Mouse (Mus musculus): Measurements from ENCODE around the gene Trim68. TPM values are rescaled to one million over a fixed set of nuclear protein-coding genes. Genes with fewer than 3 reads are reported as not detected.
"Not testable (repeated sequence)": the region's sequence is repeated elsewhere in the genome, so short reads cannot be mapped to it uniquely, and the experiment has no call there.

The Trim68 gene
- 1 to 10 TPM; 3.0 to 4.6 TPM for total RNA-seq (2021)
- long read RNA-seq, experiment 1, partial matches to known transcripts = 0 of 3 reads
- long read RNA-seq, experiment 1, other reads (novel, unspliced or antisense) = 1 of 3 reads
- long read RNA-seq, experiment 2, partial matches to known transcripts = 1 of 6 reads
- long read RNA-seq, experiment 2, other reads (novel, unspliced or antisense) = 2 of 6 reads

DNA sequence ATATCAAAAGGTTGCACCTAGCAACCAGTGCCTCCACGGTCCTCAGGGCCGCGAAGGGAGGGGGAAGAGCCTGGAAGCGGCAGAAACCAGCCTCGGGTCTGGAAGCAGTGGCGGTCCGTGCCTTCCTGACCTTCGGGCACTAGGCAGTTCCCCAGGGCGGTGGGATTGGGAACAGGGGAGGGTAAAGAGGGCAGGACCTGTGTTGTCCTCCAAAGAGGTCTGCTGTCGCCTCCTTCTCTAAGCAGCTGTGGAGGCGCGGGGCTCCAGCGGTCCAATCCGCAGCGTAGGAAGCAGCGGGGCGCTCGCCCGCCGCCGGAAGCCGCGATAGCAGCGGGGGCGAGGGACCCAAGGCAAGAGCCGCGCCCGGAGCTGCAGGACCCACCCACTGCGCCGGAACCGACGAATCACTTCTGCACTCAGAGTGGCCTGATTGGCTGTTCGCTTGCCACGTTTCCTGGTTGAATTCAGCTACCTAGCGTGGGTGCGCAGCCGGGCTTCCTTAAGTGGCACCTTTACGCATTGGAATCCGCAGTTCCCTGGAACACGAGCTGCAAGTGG, at the start of gene Trim68:
Gene Trim68 (minus strand): TSS at position 384 of the 558 bp plus-strand sequence.
- DNase-seq (ENCODE audit: low spot score in 2 of 2) = peak; percentile 88 to 94

DNA sequence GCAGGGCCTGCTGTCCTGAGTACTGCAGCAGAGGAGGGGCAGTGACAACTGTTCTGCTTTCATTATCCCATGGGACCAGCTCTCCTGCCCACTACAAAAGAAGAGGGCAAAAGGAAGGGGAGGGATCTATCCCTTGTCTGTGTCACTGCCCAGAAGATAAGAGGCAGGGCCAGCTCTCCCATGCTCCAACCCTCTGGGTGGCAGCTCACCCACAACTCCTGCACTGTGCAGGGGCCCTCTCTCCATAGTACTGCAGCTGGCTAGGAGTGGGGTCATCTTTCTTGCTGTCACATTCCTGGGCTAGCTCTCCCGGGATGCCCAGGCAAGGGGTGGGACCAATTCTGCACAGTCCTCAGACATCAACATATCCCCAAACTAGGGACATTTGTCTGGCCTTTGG, 46.7 kb upstream of the Trim68 start:
- no peak for DNase-seq (ENCODE audit: low spot score in 2 of 2)

GRCm38 (mm10) chr7:102727391-102727790, 40.3 kb upstream of the Trim68 start, which contains the start of gene Olfr559:
Gene Olfr559, minus strand, starts transcription at chr7:102727491.
- no peak for DNase-seq (ENCODE audit: low spot score in 2 of 2)

DNA sequence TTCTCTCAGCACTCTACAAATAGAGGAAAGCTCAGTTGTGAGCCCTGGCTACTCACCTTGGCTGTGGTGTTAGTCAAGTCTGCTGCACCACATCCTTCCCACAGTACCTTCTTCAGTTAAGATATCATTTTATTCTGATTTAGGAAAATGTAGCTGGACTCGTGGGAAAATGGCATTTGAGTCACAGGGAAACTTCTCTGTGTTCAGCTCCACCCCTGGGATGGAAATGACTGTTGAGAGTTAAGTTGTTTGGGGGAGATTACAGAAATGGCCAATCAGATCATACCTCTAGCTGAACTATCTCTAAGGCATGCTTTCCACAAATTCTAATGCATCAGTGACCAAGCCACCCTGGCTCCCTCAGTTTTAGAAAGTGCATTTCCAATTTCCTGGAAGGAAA, 31.8 kb upstream of the Trim68 start, which contains the start of gene Olfr33:
Gene Olfr33 (minus strand): TSS at position 101 of the 400 bp plus-strand sequence.
- DNase-seq (ENCODE audit: low spot score in 2 of 2) = no peak

DNA sequence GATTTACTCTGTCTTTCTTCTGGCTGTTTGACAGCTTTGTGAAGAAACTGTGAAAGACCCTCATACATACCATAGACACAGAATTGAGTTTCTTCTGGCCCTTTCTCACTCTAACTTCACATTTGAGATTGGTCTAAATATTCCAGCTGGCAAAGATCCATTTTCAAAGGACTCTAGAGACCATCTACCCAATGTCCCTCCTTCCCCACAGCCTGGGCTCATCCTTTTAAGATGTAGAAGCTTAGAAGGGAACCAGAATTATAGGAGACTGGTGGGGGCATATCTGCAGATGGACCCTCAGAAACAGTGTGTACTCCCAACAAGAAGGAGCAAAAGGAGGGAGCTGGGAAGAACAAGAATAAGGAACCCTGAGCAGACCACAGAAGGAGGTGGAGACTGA, 14.8 kb upstream of the Trim68 start, which contains the start of gene Olfr558:
Gene Olfr558 (plus strand): TSS at position 301 of the 400 bp plus-strand sequence.
- no peak for DNase-seq (ENCODE audit: low spot score in 2 of 2)

GRCm38 (mm10) chr7:102698461-102698860, 11.3 kb upstream of the Trim68 start:
- DNase-seq (ENCODE audit: low spot score in 2 of 2) = no peak

DNA sequence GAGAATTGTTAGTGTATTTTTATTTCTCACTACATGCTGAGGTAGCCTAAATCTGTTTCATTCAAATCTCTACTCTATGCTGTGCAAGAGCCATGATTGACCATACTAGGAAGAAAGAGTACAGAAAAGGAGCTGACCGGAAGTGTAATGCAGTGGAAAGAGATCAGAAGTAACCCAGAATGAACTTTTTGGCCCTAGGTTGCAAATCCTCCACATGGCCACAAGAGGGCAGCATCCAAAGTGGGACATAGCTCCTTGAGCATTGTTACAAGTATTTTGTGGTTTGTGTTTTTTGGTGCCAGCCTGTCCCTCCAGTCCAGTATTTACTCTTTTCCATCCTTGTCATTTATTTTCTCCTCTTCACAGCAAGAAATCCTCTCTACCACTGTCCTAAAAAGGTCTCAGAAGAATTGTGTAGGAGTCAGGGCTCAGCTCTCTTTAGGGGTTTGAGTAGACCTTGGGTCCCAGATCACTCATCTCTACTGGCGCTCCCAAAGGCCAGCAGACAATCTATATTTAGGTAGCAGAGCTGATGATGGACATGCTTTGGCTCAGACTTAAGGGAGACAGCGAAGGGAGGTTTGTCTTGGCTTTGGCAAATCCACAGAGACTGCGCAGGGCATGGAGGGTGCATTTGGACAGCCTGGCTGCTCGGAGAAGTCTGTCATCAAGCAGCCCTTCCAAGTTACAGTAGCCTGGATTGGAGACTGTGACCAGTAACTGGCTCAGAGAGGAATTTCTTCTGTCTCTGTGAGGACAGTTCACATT, 8.4 kb upstream of the Trim68 start, which contains the start of gene Olfr557:
Gene Olfr557 (plus strand): TSS at position 553 of the 768 bp plus-strand sequence.
- DNase-seq (ENCODE audit: low spot score in 2 of 2) = peak; percentile 19 to 46

DNA sequence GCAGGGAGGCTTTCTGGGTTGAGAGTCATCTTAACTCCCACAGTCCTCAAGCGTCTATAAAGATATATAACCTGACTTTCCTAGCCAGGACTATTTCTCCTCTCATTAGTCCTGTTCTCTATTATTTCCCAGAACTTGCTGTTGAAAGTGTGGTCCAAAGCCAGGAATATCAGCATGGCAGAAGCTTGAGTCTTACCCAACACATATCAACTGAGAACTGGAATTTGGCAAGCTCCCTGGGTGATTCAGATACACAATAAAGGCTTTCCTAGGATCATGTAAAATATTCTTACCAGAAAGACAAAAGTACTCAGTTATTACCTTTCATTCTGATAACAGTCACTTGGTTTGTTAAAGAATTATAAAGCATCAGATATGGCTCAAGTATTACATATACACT, 5.2 kb downstream of the Trim68 start:
- DNase-seq (ENCODE audit: low spot score in 2 of 2) = no peak

DNA sequence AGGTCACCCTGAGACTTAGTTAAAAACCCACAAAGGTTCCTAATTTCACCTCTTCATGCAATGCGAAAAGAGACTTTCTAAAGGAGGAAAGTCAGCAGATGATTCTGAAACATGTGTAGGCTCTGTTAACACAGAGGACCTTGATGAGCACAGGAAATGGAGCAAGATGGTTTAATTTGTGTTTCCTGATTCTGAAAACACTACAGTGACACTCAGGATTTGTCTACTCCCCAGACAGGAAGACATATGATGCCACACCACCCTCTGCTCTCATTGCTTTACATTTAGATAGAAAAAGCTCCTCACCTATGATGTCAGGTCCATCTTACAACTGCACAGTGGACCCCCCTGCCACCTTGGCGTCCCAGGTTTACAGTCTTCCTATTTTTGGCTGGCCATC, 10.9 kb downstream of the Trim68 start:
- DNase-seq (ENCODE audit: low spot score in 2 of 2) = no peak

- DNase-seq (ENCODE audit: low spot score in 2 of 2) = no peak
Measured at GRCm38 (mm10) chr7:102665378-102665777, 21.7 kb downstream of the Trim68 start.

DNA sequence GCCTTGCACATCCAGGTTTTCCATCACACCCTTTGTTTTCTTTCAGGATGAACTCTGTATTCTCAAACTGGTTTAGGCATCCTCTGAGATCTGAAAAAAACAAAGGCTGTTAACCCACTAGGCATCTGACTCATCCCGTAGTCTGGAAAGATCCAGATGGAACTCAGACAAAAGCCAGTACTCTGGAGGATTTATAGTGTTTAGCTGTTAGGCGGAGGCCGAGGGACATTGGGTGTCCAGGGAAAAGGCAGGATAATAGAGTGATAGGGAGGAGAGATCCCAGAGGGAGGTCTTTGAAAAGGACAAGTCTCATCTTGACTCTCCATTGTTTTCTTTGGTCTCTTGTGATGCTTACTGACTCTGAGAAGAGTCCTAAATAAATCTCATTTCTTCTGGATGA, 22.5 kb downstream of the Trim68 start, which contains the start of gene Olfr556:
Gene Olfr556 (plus strand): TSS at position 301 of the 400 bp plus-strand sequence.
- DNase-seq (ENCODE audit: low spot score in 2 of 2) = no peak

GRCm38 (mm10) chr7:102658523-102658922, 28.6 kb downstream of the Trim68 start, which contains the start of gene Olfr555:
Gene Olfr555, plus strand, starts transcription at chr7:102658823.
- DNase-seq (ENCODE audit: low spot score in 2 of 2) = no peak

DNA sequence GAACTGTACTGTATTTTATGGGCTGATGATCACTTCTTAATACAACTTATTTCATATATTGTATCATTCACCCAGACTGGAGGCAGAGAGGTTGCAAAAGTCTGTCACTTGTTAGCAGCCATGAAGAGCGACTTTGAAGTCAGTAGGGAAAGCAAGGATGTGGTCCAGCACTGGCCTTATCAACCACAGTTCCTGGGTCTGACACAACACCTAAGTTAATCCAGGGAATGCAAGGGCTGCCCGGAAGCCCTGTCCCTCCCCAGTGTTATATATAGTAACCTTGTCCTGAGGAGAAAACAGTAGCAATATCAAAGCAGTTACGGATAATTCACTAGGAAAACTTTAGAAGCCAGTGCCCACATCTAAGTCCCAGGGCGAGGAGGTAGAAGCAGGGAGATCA, 42.2 kb downstream of the Trim68 start:
- not testable (repeated sequence) for DNase-seq (ENCODE audit: low spot score in 2 of 2)

- no peak for DNase-seq (ENCODE audit: low spot score in 2 of 2)
Measured at GRCm38 (mm10) chr7:102638132-102638531, 49.0 kb downstream of the Trim68 start, which contains the start of gene Olfr554. Gene Olfr554, plus strand, starts transcription at chr7:102638432.

DNA sequence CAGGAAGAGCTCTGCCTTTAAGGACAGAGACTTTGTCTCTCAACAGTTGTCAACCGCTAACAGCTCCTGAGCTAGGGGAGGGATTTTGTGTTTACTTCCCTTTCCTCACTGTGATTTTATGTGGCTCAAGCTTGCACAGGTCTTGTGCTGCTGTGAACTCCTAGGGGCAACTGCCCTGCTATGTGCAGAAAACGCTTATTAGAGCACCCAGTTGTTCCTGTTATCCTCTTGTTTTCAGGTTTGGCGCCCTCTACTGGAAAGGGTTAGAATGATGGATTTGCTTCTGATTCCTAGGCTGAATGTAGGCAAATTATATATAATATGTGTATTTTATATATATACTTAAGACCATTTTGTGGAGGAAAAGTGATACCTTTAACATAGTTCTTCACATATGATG, 50.5 kb downstream of the Trim68 start:
- DNase-seq (ENCODE audit: low spot score in 2 of 2) = peak; percentile 13 to 54

Other genes starting within 250 kb of the Trim68 start
- gene Rrm1, start 245.6 kb downstream of the Trim68 start, total RNA-seq (2021) = 10 to 100 TPM; 10.9 to 12.7 TPM
- not detected for gene Olfr543, start 205.6 kb downstream of the Trim68 start, total RNA-seq (2021)
- gene Olfr544, start 199.0 kb downstream of the Trim68 start, total RNA-seq (2021) = not detected
- not detected for gene Olfr545, start 187.8 kb downstream of the Trim68 start, total RNA-seq (2021)
- not detected for gene Olfr547, start 152.6 kb downstream of the Trim68 start, total RNA-seq (2021)
- gene Olfr548-ps1, start 146.4 kb downstream of the Trim68 start, total RNA-seq (2021) = not detected
- not detected for gene Olfr549, start 137.5 kb downstream of the Trim68 start, total RNA-seq (2021)
- 1 to 10 TPM; 2.6 to 2.8 TPM for gene Trim21, start 121.8 kb downstream of the Trim68 start, total RNA-seq (2021)
- under 1 TPM; 0.19 to 0.70 TPM for gene Olfr550, start 115.9 kb downstream of the Trim68 start, total RNA-seq (2021)
- gene Olfr551, start 95.4 kb downstream of the Trim68 start, total RNA-seq (2021) = not detected
- under 1 TPM in 1 of 2 experiments, not detected in 1; 0.09 TPM for gene Olfr552, start 89.6 kb downstream of the Trim68 start, total RNA-seq (2021)
- not detected for gene Olfr553, start 69.1 kb downstream of the Trim68 start, total RNA-seq (2021)
- not detected for gene Olfr554, start 48.9 kb downstream of the Trim68 start, total RNA-seq (2021)
- not detected for gene Olfr555, start 28.5 kb downstream of the Trim68 start, total RNA-seq (2021)
- not detected for gene Olfr556, start 22.4 kb downstream of the Trim68 start, total RNA-seq (2021)
- not detected for gene Olfr557, start 8.6 kb upstream of the Trim68 start, total RNA-seq (2021)
- gene Olfr558, start 14.9 kb upstream of the Trim68 start, total RNA-seq (2021) = under 1 TPM; 0.16 to 0.40 TPM
- not detected for gene Olfr33, start 31.7 kb upstream of the Trim68 start, total RNA-seq (2021)
- not detected for gene Olfr559, start 40.2 kb upstream of the Trim68 start, total RNA-seq (2021)
- gene Olfr560, start 72.0 kb upstream of the Trim68 start, total RNA-seq (2021) = under 1 TPM; 0.16 to 0.49 TPM
- gene Olfr78, start 72.1 kb upstream of the Trim68 start, total RNA-seq (2021) = under 1 TPM; 0.59 to 0.65 TPM
- gene Olfr561, start 83.9 kb upstream of the Trim68 start, total RNA-seq (2021) = not detected
- not detected for gene Olfr564, start 116.2 kb upstream of the Trim68 start, total RNA-seq (2021)
- not detected for gene Olfr566, start 171.4 kb upstream of the Trim68 start, total RNA-seq (2021)
- not detected for gene Olfr568, start 189.8 kb upstream of the Trim68 start, total RNA-seq (2021)
- gene Olfr569, start 203.6 kb upstream of the Trim68 start, total RNA-seq (2021) = not detected
- gene Olfr570, start 207.2 kb upstream of the Trim68 start, total RNA-seq (2021) = not detected
- gene Olfr571, start 230.2 kb upstream of the Trim68 start, total RNA-seq (2021) = not detected
- not detected for gene Olfr572, start 237.1 kb upstream of the Trim68 start, total RNA-seq (2021)